Mouse (Mus musculus) limb, embryonic 14.5 days (tissue): Measurements from ENCODE around the gene Ctdnep1. TPM values are rescaled to one million over a fixed set of nuclear protein-coding genes. Genes with fewer than 3 reads are reported as not detected.
A peak's percentile ranks its signal among the peaks of the same experiment; 100 is the strongest.

Experiments used
- ATAC-seq: fragments of 200-750 bp; cut with Nextera tagmentation; 2 replicates; pipeline ENCODE4 v1.8.0; 2017; ENCODE audit warnings: low read depth, moderate number of reproducible peaks, moderate TSS enrichment; ENCODE audit not compliant: low FRiP score
- DNase-seq: peaks from one replicate; pipeline ENCODE4 v3.0.0-alpha.2; 2015; ENCODE audit warnings: low spot score
- H3K27ac ChIP-seq: fragments of 300-500 bp; sonication (generic); replicated peaks from 2 replicates; pipeline ENCODE4 v1.5.1; 2014; ENCODE audit warnings: low read depth, mild to moderate bottlenecking, low read length, moderate library complexity, mixed read lengths
- H3K27me3 ChIP-seq: fragments of 300-500 bp; sonication (generic); 2 replicates; pipeline ENCODE4 v1.6.1; 2014; ENCODE audit warnings: low read length, mixed read lengths; ENCODE audit not compliant: control insufficient read depth, insufficient read depth
- H3K36me3 ChIP-seq: fragments of 300-500 bp; sonication (generic); 2 replicates; pipeline ENCODE4 v1.6.1; 2014; ENCODE audit warnings: mild to moderate bottlenecking, low read length, moderate library complexity, mixed read lengths; ENCODE audit not compliant: control insufficient read depth, insufficient read depth
- H3K4me1 ChIP-seq: fragments of 300-500 bp; sonication (generic); 2 replicates; pipeline ENCODE4 v1.6.1; 2014; ENCODE audit warnings: antibody characterized with exemption, low read length, mixed read lengths; ENCODE audit not compliant: control insufficient read depth, insufficient read depth
- H3K4me2 ChIP-seq: fragments of 300-500 bp; sonication (generic); replicated peaks from 2 replicates; pipeline ENCODE4 v1.6.1; 2014; ENCODE audit warnings: low read depth, mild to moderate bottlenecking, low read length, moderate library complexity; ENCODE audit not compliant: severe bottlenecking
- H3K4me3 ChIP-seq: fragments of 300-500 bp; sonication (generic); replicated peaks from 2 replicates; pipeline ENCODE4 v1.5.1; 2014; ENCODE audit warnings: low read length
- H3K9ac ChIP-seq: fragments of 300-500 bp; sonication (generic); 2 replicates; pipeline ENCODE4 v1.6.1; 2014; ENCODE audit warnings: mild to moderate bottlenecking, low read depth, low read length, moderate library complexity; ENCODE audit not compliant: severe bottlenecking
- H3K9me3 ChIP-seq: fragments of 300-500 bp; sonication (generic); 2 replicates; pipeline ENCODE4 v1.6.1; 2016; ENCODE audit warnings: low read length; ENCODE audit not compliant: control insufficient read depth
- POLR2A ChIP-seq: fragments of 200-500 bp; IDR thresholded peaks from 2 replicates; pipeline ENCODE4 v1.8.0; 2012; ENCODE audit warnings: inconsistent platforms, mild to moderate bottlenecking, moderate library complexity, borderline replicate concordance; ENCODE audit not compliant: insufficient read depth, insufficient read length; ENCODE audit errors: extremely low read depth
- WGBS: fragments of 180-500 bp; shearing (Covaris S2); extraction: QIAGEN DNeasy Blood & Tissue Kit; methylation state at CpG from one replicate; pipeline ENCODE4 v1.1.7; 2014; 5-methylcytosine and 5-hydroxymethylcytosine counted together
- polyA plus RNA-seq, 2 experiments: library from polyadenylated mRNA; depleted of rRNA in 1 of 2; stranded (reverse) in 1 of 2; unstranded in 1 of 2; fragments of >200 nt; fragmentation: Nextera tagmentation in 1 of 2; extraction: Ambion mirVana in 1 of 2; gene quantifications; 2 replicates each; pipeline versions ENCODE4 v1.2.1 to v1.2.3; 2012 to 2014

The Ctdnep1 gene
- polyA plus RNA-seq, 2 experiments, result 38.3 to 117 TPM

DNA sequence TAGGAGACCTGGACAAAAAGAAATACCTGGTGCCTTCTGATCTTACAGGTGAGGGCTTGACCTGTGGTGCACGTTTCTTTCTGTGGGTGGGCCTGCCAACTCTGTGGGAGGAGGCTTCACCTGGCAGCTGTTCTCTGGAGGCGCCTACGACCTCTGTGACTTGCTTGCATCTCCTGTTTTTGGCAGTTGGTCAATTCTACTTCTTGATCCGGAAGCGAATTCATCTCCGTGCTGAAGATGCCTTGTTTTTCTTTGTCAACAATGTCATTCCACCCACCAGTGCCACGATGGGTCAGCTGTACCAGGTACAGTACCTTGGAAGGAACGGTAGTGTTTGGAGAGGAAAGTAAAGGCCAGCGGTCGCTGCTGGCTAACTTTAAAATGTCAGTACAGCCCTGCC, 11.4 kb downstream of the Ctdnep1 start:
- no peaks in the 10 kb centered on the region for H3K9me3 ChIP-seq
- no peak overlapping the region for H3K27ac ChIP-seq
- WGBS, result 82% methylated on average over 10 of the region's 10 CpGs
- H3K4me3 ChIP-seq, result peak overlapping the region; percentile 78
- TF ChIP-seq POLR2A, result no peak
- H3K9ac ChIP-seq, result peak overlapping the region; percentile 84
- H3K36me3 ChIP-seq, result peaks cover 51% of the 10 kb centered on the region
- DNase-seq (no peak), ATAC-seq (no peak)
- H3K4me1 ChIP-seq, result peaks cover 11% of the 10 kb centered on the region
- no peaks in the 10 kb centered on the region for H3K27me3 ChIP-seq
- H3K4me2 ChIP-seq, result peak overlapping the region; percentile 65

- no peaks in the 10 kb centered on the region for H3K27me3 ChIP-seq
- no peak overlapping the region for H3K27ac ChIP-seq
- peak overlapping the region; percentile 78 for H3K4me3 ChIP-seq
- H3K36me3 ChIP-seq, result peaks cover 51% of the 10 kb centered on the region
- peak overlapping the region; percentile 84; the same call in 1 of the 2 replicates for H3K9ac ChIP-seq
- no peaks in the 10 kb centered on the region for H3K9me3 ChIP-seq
- 89% methylated on average over 3 of the region's 3 CpGs for WGBS
- ATAC-seq (no peak), DNase-seq (no peak)
- H3K4me2 ChIP-seq, result peak overlapping the region; percentile 65; the same call in 1 of the 2 replicates
- peaks cover 16% of the 10 kb centered on the region for H3K4me1 ChIP-seq
- TF ChIP-seq POLR2A, result no peak
These were observed 12.0 kb downstream of the Ctdnep1 start for GRCm38 (mm10) chr11:69992932-69993331.

- H3K9ac ChIP-seq, result no peak overlapping the region
- TF ChIP-seq POLR2A, result no peak
- H3K4me1 ChIP-seq, result peaks cover 16% of the 10 kb centered on the region
- 89% methylated on average over 11 of the region's 11 CpGs for WGBS
- H3K9me3 ChIP-seq, result no peaks in the 10 kb centered on the region
- H3K27ac ChIP-seq, result no peak overlapping the region
- peaks cover 51% of the 10 kb centered on the region for H3K36me3 ChIP-seq
- DNase-seq (no peak), ATAC-seq (no peak)
- peak overlapping the region; percentile 97 for H3K4me3 ChIP-seq
- H3K27me3 ChIP-seq, result no peaks in the 10 kb centered on the region
- peak overlapping the region; percentile 40 for H3K4me2 ChIP-seq
These were observed 13.6 kb downstream of the Ctdnep1 start for GRCm38 (mm10) chr11:69994401-69995090.

DNA sequence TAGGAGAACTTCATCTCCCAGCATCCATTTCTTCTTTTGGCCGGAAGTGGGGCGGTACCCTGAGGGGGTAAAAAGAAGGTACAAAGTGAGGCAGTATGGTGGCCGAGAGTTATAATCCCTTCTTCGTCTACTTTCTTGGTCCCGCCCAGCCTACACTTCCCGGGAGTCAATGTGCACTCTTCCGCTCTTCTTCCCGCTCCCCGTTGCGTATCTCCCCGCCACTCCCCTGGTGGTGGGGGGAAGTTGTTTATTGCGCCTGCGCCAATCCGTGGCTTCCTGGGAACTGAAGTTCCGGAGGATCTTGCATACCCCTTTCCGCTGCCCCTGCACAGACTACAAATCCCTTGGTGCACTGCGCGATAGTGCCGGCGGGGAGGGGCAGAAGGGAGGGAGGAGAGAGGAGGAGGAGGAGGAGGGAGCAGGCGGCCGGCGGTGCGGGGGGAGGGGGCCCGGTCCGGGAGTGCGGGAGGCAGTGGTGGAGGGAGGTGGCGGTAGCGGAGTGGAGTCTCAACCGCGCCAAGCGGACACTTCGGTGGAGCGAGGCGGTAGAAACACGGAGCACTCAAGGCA, 14.5 kb downstream of the Ctdnep1 start, which contains the start of gene Phf23:
TSS of gene Phf23 (plus strand) at position 387 of the 570 bp plus-strand sequence.
- ATAC-seq, result peak; percentile 79
- Histone ChIP-seq H3K4me2 (peak within 1 kb of the TSS; percentile 46), H3K36me3 (peaks cover 48% of the 10 kb centered on the region), H3K4me3 (peak within 1 kb of the TSS; percentile 97), H3K4me1 (peaks cover 16% of the 10 kb centered on the region), H3K27me3 (no peaks in the 10 kb centered on the region), H3K27ac (peak within 1 kb of the TSS; percentile 96), H3K9me3 (no peaks in the 10 kb centered on the region), H3K9ac (peak within 1 kb of the TSS; percentile 90)
- DNase-seq, result peak; percentile 99
- TF ChIP-seq POLR2A, result peak; percentile 84; the same call in 1 of the 2 replicates
- WGBS, result 1% methylated on average over 36 of the region's 36 CpGs

DNA sequence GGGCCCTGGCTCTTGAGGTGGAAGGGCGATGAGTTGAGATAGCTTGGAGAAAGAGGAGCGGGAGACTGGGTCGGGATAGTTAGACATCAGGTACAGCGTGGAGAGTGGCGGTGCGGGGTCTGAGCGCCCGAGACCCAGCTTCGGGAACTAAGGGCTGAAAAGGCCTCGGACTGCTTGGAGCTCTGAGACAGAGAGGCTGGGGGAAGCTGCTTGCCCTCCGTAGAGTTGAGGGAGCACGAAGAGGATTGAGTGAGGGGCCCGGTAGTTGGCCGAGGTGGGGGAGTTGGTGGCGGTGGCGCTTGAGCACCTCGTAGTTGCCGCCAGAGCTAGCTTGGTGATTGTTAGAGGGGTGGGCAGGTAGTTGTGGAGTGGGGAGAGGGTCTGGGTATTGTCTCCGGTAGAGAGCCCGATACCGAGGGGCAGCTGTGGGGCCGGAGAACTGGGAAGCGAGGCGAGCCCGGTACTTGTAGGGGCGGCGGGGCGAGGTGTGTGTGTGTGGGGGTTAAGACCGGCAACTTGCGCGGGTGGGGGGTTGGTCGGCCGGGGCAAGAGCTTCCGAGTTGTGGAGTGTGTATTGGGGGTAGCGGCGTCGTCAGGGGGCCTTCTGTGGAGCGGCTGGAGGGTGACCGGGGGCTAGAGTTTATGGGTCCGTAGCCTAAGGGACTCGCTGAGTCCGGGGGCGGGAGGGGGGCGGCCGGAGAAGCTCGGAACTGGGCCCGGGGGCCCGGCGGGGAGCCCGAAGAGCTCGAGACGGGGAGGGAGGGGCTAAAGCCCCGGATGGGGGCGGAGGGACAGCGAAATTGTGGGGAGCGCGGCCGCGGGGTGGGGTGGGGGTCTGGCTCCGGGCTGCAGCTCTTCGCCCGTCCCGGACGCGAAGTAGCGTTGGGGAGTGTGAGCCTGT, 15.5 kb downstream of the Ctdnep1 start:
- Histone ChIP-seq H3K36me3 (peaks cover 48% of the 10 kb centered on the region), H3K27ac (peak overlapping the region; percentile 96), H3K4me1 (peaks cover 19% of the 10 kb centered on the region), H3K27me3 (no peaks in the 10 kb centered on the region), H3K9me3 (no peaks in the 10 kb centered on the region), H3K9ac (peak overlapping the region; percentile 90), H3K4me3 (peak overlapping the region; percentile 97), H3K4me2 (peak overlapping the region; percentile 46)
- ATAC-seq (peak; percentile 7), DNase-seq (peak; percentile 48)
- no peak for TF ChIP-seq POLR2A
- 1% methylated on average over 41 of the region's 66 CpGs for WGBS
